Mouse (Mus musculus) embryo, embryonic 9.5 days (tissue): ENCODE data around the gene Ckm.
A peak's percentile ranks its signal among the peaks of the same experiment; 100 is the strongest.

Experiments
- DNase-seq: peaks from one replicate; pipeline ENCODE4 v3.0.0-alpha.2; 2017; ENCODE audit errors: extremely low spot score

Ckm gene

DNA sequence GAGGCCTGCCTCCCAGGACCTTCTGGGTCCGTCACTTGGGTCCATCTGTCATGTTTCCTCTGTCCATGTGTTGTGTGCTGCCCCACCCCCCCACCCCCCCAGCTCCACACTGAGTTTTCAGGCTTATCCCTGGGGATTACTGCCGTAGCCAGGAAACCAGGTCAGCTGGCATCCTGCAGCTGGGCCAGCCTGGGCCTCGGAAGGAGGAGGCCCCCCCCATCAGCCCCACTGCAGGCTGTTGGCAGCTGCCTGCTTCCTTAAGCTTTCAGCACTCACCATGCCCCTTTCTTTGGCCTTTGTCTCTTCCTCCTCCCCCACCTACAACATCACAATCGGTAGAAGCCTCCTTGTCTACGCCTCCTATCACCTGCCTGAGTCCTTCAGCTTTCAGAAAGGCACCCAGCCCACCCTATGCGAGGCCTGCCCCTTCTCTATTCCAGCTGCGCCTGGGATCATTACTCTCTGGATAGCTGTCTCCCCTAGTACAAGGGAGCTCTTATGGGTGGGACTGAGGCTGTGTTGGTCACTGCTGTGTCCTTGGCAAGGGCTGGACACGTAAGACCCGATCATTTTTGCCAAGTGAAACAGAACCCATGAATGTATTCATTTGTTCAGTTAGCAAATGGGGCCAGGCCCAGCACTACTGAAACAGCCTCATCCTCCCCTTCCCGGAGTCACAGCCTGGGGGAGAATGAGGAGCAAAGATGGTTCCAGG lies 15.7 kb upstream of the Ckm start:
- DNase-seq = no peak

DNA sequence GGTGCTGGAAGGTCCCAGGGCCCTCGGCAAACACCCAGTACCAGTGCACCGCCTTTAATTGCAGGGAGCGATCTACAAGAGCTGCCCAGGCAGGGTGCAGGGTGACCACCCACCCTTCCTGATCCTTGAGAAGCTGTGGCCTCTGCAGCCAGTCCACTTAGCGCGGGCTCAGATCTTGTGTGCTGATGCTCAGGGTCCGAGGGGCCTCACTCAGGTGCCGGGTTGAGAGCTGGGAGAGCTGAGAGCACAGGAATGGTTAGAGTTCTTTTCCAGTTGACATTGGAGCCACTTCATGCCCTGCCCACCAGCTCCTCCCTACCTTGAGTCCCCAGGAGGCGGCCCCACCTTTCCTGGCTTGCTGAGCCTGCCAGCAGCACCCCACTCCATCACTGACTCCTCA lies 10.1 kb upstream of the Ckm start:
- DNase-seq = no peak

DNA sequence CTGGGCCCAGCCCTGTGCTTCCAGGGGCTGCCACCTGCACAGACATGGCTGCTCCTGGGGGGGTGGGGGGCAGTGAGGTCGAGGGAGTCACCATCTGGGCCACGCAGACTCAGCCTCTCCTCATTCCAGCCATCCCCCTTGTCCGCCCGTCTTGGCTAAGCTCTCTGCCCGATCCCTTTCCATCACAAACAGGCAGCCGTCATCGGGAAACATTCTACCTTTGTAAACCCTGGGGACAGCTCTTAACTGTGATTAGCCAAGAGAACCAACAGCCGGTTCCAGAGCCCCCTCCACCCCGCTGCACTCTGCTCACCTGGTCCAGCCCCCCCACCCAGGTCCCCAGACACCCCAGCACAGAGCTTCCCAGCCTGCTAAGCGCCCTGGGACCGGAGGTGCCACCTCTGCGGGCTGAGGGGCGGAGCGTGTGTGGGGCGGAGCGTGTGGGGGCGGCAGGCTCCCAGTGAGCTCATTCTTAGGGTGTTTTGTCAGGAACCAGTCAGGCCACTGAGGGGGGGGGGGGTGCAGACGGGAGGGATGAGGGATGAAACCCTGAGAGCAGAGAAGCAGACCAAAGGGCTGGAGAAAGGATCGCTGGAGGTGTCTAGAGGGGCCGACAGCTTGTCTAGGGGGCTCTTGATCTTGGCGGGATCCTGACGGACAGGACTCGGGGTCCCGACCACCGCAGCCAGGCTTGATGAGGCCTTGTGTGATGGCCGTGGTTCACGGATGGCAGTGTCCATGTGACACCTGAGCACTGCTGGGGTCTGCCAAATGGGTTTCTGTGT lies 4.9 kb upstream of the Ckm start:
- peak; percentile 54 for DNase-seq

DNA sequence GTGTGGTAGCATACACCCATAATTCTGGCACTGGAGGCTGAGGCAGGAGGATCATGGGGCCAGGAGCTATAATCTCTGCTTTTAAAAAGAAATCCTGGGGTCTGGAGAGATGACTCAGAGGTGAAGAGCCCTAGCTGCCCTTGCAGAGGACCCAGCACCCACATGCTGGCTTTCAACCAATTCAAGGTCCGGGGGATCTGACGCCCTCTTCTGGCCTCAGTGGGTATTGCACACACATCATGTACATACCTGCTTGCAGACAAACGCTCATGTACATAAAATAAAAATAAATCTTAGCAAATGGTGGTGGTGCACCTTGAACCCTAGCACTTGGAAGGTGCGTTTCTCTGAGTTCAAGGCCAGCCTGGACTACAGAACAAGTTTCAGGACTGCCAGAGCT lies 3.6 kb upstream of the Ckm start:
- DNase-seq = no peak

DNA sequence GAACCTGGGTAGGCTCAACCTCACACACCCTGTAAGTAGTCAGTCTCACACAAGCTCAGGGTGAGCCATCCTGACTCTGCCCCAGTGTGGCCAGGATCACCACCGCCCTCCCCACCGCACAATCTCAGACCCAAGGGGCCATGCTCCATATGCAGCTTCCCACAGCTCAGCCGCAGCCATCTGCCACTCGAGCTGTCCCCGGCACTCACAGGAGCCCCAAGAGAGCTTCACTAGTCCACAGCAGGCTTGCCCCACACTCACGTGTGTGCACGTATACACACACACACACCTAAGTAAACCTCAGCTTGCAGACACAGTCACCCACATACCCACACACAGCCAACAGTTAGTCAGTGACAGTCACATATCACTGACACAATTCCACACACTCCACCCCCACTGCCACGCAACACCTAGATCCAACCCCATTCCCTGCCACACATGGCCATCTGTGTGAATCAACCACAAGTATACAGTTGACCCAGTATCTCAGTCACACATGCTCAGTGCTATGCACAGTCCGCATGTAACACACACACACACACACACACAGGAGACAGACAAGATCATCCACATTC lies 2.0 kb upstream of the Ckm start:
- DNase-seq = no peak

DNA sequence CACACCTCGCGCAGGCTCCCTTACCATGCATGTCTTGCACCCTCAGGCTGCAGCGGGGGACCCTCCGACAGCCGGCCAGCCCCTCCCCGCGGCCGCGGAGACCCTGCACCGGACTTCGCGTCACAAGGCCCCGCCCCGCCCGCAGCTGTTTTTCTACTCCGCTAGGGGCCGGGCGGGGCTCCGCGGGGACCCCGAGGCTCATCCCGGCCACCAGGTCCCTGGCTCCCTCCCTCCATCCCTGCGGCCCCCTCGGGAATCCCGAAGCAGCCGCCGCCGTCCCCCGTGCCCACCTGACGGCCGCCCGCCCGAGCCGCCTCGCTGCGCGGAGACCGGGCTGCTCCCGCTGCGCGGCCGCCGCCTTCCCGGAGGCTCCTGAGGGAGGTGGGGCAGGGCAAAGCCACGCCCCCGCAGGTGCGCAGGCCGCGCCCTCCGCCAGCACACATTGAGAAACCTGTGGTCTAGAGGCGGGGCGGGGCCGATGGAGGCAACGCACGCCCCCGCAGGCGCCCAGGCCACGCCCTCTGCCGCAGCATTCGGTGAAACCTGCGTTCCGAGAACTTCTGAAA lies 762 bp upstream of the Ckm start, which contains the start of gene Klc3:
Gene Klc3, minus strand, starts transcription at position 374 of the 566 bp plus-strand sequence.
- DNase-seq = peak; percentile 58

DNA sequence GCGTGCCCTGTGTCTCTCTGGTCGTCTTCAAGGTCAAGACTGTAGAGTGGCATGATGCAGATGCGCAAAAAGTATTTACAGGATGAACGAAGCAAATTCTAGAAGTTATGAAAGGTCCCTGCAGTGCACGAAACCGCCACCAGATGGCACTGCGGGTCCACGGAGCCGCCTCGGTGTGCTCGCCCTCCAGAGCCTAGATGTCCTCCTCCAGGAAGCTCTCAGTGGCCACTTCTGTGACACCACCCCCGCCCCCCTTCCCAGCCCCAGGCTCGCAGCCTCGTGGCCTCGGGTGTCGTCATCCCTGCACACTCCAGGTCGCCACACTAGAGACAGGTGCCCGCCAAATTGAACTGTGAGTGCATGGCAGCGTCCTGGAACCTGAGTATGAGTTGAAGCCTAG lies 841 bp downstream of the Ckm start:
- DNase-seq = peak; percentile 86

DNA sequence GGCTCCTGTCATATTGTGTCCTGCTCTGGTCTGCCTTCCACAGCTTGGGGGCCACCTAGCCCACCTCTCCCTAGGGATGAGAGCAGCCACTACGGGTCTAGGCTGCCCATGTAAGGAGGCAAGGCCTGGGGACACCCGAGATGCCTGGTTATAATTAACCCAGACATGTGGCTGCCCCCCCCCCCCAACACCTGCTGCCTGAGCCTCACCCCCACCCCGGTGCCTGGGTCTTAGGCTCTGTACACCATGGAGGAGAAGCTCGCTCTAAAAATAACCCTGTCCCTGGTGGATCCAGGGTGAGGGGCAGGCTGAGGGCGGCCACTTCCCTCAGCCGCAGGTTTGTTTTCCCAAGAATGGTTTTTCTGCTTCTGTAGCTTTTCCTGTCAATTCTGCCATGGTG lies 5.2 kb downstream of the Ckm start:
- no peak for DNase-seq

DNA sequence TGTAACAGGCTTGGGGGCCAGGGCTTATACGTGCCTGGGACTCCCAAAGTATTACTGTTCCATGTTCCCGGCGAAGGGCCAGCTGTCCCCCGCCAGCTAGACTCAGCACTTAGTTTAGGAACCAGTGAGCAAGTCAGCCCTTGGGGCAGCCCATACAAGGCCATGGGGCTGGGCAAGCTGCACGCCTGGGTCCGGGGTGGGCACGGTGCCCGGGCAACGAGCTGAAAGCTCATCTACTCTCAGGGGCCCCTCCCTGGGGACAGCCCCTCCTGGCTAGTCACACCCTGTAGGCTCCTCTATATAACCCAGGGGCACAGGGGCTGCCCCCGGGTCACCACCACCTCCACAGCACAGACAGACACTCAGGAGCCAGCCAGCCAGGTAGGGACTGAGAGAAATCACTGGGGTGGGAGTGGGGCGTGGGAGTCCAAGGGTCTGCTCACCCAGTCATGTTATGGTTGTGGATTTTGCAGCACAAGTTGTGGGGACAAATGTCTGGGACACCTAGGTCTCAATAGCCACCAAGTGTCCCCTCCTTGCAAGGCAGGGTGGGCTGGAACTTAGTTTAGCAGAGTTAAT lies 6.3 kb downstream of the Ckm start:
- DNase-seq = no peak

DNA sequence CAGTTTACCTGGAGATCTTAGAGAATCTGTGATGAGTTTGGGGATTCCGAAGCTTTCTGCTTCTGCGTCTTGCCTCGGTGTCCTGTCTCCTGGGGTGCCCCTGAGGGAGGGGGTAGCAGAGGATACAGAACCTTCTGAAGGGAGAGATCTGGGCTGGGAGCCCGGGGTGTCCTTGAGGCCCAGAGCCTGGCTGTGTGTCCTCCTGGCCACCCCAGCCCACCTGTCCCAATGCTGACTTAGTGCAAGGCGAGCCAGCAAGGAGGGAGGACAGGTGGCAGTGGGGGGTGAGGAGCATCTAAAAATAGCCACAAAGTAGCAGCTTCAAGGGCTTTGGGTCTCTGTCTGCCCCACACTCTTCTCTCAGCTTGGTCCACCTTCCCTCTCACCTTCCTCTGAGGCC lies 7.2 kb downstream of the Ckm start:
- no peak for DNase-seq

DNA sequence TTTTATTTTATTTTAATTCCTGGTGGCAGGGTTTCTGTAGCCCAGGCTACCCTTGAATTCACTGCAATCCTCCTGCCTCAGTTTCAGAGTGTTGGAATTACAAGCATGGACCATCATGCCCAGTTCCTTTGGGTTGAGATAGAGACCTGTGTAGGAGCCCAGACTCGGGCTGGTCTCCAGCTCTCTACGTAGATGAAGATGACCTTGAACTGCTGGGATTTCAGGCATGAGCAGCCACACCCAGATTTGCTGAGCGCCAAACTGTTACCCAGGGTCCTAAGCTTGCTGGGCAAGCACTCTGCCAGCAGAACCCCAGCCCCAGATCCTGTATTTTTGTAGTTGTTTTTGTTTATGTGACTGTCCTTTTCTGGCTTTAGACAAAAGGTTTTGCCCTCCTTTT lies 8.9 kb downstream of the Ckm start:
- DNase-seq = no peak

DNA sequence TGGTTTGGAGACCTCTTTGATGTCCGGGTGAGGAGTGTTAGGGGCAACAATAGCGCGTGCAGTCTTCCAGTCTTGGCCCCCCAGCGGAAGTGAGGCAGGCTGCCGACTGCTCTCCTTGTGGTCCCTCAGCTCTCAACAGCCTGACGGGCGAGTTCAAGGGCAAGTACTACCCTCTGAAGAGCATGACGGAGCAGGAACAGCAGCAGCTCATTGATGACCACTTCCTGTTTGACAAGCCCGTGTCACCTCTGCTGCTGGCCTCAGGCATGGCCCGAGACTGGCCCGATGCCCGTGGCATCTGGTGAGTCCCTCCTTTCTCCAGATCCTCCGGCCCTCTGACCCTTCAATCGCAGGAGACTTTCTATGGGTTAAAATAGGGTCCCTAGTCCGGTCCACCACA lies 12.0 kb downstream of the Ckm start:
- DNase-seq = no peak

DNA sequence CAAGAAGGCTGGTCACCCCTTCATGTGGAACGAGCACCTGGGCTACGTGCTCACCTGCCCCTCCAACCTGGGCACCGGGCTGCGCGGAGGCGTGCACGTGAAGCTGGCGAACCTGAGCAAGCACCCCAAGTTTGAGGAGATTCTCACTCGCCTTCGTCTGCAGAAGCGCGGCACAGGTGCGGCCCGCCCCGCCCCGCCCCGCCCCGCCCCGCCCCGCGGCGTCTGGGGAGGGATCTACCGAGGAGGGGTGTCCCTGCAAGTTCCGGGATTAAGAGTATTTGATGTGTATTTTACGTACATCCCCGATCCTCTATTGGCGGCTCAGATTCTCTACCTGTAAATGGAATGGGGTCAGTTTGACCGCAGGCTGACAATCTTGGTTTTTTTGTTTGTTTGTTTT lies 15.5 kb downstream of the Ckm start:
- DNase-seq = no peak

DNA sequence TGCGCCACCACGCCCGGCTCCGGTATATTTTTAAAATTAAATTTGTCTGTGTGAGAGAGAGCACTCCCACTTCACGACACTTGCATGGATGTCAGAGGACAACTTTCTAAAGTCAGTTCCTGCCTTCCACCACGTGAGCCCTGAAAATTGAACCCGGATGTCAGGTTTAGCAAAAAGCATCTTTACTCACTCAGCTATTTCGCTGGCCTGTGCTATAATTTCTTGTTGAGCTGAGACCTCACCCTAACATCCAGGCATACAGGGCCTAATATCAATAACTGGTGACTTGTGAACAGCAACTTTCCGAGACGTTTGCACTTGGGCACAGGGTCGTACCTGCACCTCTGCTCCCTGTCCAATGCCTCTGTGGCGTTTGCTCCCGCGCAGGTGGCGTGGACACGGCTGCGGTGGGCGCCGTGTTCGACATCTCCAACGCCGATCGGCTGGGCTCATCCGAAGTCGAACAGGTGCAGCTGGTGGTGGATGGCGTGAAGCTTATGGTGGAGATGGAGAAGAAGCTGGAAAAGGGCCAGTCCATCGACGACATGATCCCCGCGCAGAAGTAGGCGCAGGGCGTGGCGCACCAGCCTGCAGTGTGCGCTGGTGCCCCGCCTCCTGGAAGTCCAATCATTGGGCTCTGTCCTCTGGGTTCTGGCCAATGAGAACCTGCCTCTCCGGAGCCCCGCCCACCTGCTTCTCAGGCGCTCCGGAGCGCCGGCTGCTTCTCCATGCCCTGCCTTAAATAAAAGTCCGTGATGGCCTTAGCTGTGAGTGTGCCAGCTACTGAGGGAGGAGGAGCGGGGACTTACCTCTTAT lies 16.5 kb downstream of the Ckm start:
- DNase-seq = peak; percentile 82

DNA sequence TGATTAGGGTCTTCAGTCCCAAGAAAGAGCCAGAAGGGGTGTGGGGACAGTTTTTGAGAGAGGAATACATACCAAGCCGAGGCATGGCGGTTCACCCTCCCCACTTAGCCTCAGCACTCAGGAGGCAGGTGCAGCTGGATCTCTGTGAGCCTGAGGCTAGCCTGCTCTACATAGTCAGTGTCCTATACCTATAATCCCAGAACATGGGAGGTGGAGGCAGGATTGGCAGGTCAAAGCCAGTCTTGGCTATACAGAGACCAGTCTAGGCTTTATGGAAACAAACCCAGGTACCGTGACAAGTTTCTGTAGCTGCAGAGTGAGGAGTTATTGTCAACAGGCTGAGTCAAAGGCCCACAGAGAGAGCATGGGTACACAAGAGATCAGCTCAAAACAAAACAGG lies 18.5 kb downstream of the Ckm start:
- DNase-seq = no peak

DNA sequence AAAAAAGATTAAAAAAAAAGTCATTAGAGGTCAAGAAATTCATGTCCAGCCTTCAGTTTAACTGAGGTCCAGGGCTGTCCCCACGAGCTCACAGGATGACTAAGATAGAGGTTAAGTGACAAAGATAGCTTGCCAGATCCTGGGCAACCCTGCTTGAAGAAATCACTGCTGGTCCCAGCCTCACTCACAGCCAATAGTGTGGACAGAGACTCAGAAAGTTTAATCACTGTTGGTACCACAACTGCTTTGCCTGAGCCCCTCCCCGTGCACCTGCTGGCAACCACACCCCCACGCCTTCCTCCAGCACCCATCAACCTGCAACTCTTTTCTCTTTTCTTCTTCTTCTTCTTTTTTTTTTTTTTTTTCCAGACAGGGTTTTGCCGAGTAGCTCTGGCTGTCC lies 19.5 kb downstream of the Ckm start:
- no peak for DNase-seq

DNA sequence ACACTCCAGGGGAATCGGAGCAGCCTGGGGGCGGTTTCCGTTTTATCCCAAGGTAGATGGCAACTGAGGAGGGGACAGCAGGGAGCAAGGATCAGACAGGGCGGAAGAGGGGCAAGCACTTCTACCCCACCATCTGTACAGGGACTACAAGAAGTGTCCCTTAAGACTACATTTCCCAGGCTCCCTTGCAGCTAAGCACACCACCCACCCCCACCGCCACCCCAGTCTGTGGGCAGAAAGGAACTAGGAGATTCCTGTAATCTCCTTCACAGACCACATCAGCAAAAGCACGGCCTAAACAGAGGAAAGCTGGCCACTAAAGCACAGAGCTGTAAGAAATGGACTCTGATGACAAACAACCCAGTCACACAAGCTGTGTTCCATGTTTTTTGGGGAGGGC lies 21.8 kb downstream of the Ckm start:
- DNase-seq = no peak

DNA sequence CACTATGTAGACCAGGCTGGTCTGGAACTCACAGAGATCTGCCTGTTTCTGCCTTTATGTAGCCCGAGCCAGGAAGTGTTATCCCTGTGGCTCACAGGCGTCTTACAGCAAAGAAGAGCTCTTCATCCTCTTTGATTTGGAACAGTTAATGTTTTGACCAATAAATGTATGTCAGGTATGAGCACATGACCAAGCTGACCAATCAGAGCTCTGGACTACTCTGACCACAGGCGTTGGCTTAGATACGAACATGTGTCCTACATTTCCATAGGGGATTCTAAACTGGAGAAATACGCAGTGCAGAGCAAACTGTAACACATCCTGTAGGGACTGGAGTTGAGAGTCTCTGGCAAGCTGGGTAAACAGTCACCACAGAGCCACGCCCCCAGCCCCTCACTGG lies 22.3 kb downstream of the Ckm start:
- DNase-seq = no peak

DNA sequence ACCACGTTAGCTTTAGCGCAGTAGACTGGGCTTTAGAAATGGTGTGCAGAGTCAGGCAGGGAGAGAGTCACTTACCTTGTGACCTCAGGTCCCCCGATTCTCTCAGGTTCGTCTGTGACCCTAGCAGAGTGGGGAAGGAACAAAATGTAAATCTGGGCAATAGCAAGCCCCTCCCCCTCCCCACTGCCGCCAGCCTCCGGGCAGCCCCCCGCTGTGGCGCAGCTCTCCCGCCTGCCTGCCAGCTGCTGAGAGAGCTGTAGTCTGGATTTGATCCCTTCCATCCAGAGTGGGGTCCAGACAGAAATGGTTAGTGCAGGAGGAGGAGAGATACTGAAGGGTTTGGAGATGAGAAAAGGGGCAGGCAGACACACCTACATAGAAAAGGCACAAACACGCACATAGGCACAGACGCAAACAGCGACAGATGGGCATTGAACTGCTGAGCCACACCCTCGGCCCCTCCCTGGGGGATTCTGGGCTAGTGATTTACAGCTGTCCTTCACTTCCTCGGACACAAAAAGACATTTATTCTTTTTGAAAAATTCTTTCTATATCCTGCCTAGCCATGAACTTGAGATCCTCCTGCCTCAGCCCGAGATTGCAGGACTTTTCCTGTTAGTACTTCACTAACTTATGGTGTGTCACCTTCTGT lies 23.5 kb downstream of the Ckm start:
- no peak for DNase-seq

DNA sequence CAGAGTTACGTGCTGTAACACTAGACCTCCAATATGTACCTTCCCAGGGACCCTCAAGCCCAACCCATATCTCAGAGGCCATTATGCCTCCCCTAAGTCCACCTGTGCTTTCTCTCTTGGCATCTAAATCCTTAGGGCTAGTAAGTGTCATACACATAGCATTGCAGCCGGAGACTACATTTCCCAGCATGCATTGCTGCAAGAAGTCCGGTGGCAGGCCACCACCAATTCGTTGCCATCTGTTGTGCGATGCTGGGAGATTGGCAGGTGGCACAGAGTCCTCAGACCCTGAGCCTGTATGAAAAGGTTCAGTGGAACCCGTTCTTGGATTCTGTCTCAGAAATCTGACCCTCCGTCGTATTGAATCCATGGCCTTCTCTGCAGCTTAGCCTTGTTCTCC lies 25.1 kb downstream of the Ckm start:
- DNase-seq = no peak

DNA sequence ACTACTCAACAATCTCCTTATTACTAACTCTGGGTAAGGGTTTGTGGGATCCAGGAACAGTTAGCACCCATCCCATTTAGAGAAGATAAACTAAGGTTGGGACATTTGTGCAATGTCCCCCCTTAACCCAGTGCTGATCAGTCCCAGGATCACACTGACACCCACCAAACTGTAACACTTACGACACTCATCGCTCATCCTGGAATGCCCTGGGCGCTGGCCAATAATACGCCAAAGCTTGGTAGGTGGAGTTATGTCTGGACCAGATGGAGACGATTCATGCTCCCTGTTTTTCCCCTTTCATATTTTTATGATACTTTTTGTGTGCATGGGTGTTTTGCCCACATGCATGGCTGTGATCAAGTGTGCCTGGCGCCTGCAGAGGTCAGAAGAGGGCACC lies 25.8 kb downstream of the Ckm start:
- DNase-seq = no peak
